Mouse (Mus musculus): ENCODE data around the gene Dis3l.

Dis3l gene

GRCm38 (mm10) chr9:64259906-64260305 lies 81.2 kb downstream of the Dis3l start:
- DNase-seq (ENCODE audit: low spot score in 2 of 2): no peak
